Comparison of ENCODE assay signal across 33 mouse cellular contexts in the genomic region with DNA sequence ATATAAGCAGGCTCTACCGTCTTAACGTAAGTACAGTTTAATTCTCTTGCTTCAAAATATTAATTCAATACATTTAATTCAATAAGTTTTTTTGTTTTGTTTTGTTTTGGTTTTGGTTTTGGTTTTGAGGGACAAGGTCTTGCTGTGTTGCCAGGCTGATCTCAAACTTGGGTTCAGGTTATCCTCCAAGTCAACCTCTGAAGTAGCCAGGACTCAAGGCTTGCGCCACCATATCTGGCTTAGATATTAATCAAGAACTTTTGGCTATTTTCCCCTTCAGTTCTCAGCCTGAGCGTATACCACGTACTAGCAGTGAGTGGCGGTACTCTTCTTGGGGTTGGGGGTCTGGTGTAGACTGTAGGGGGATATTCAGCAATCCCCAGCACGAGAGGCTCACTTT. TPM values are rescaled to one million over a fixed set of nuclear protein-coding genes. Genes with fewer than 3 reads are reported as not detected.
"Had no signal": no experiment of that assay in that cellular context is flagged by ENCODE, and none has a peak within 500 bp of the region (broad histone marks: within the 10 kb centered on the region; RNA-seq: fewer than 3 reads in every experiment).

No protein-coding gene starts in this region.

- H3K27ac ChIP-seq: embryonic facial prominence, embryonic 10.5 days; embryonic facial prominence, embryonic 12.5 days; embryonic facial prominence, embryonic 13.5 days; embryonic facial prominence, embryonic 15.5 days; forebrain, embryonic 10.5 days; forebrain, embryonic 12.5 days; forebrain, embryonic 13.5 days; forebrain, embryonic 15.5 days; gastrocnemius, adult 2 months had no signal

- H3K36me3 ChIP-seq: embryonic facial prominence, embryonic 10.5 days; embryonic facial prominence, embryonic 12.5 days; embryonic facial prominence, embryonic 13.5 days; embryonic facial prominence, embryonic 15.5 days; forebrain, embryonic 10.5 days; forebrain, embryonic 12.5 days; forebrain, embryonic 15.5 days had no signal

- ATAC-seq: forebrain, embryonic 13.5 days; forebrain, embryonic 14.5 days; forebrain, embryonic 15.5 days; forebrain, embryonic 16.5 days; forebrain, postnatal 0 days had no signal

- H3K9me3 ChIP-seq: embryonic facial prominence, embryonic 10.5 days; embryonic facial prominence, embryonic 12.5 days; embryonic facial prominence, embryonic 13.5 days; embryonic facial prominence, embryonic 15.5 days; forebrain, embryonic 10.5 days; forebrain, embryonic 12.5 days; forebrain, embryonic 13.5 days; forebrain, embryonic 15.5 days had no signal

- H3K9ac ChIP-seq: embryonic facial prominence, embryonic 12.5 days; embryonic facial prominence, embryonic 13.5 days; embryonic facial prominence, embryonic 15.5 days; forebrain, embryonic 12.5 days; forebrain, embryonic 13.5 days; forebrain, embryonic 15.5 days; forebrain, postnatal 0 days had no signal

- H3K4me3 ChIP-seq: embryonic facial prominence, embryonic 10.5 days; embryonic facial prominence, embryonic 12.5 days; embryonic facial prominence, embryonic 13.5 days; embryonic facial prominence, embryonic 15.5 days; erythroblast, embryonic 14.5 days; forebrain, embryonic 10.5 days; forebrain, embryonic 12.5 days; forebrain, embryonic 13.5 days; forebrain, embryonic 15.5 days; gastrocnemius, adult 2 months had no signal

- H3K27me3 ChIP-seq: embryonic facial prominence, embryonic 12.5 days; embryonic facial prominence, embryonic 13.5 days; embryonic facial prominence, embryonic 15.5 days; forebrain, embryonic 12.5 days; forebrain, embryonic 13.5 days; forebrain, embryonic 15.5 days had no signal

- DNase-seq: cerebellum, adult 18-20 months; cerebellum, adult 2 months; cerebellum, adult 8-10 months; cerebellum, adult 9-10 months; cerebellum, adult 9-11 months; cerebellum, postnatal 10 days; cerebellum, postnatal 14 days; cerebellum, postnatal 25 days; cerebellum, postnatal 36 days; embryo, embryonic 11 days; forebrain, postnatal 0 days; gastrocnemius, adult 2 months; gastrocnemius, postnatal 10 days; gastrocnemius, postnatal 25 days; gastrocnemius, postnatal 36 days; heart, adult 11 months; heart, adult 18-20 months had no signal

- H3K4me2 ChIP-seq: embryonic facial prominence, embryonic 12.5 days; embryonic facial prominence, embryonic 13.5 days; embryonic facial prominence, embryonic 15.5 days; forebrain, embryonic 12.5 days; forebrain, embryonic 13.5 days; forebrain, embryonic 15.5 days had no signal

- H3K4me1 ChIP-seq: embryonic facial prominence, embryonic 10.5 days; embryonic facial prominence, embryonic 12.5 days; embryonic facial prominence, embryonic 13.5 days; embryonic facial prominence, embryonic 15.5 days; forebrain, embryonic 10.5 days; forebrain, embryonic 13.5 days; forebrain, embryonic 15.5 days had no signal

RNA-seq across cellular contexts. Expression of gene Slc13a4, which starts 5.3 kb away (rescaled TPM):
- total RNA-seq: common myeloid progenitor, adult 5-6 weeks; gastrocnemius, adult 8-10 months; granulocyte monocyte progenitor cell, adult 5-6 weeks had no signal
- polyA plus RNA-seq: erythroblast, embryonic 14.5 days had no signal

RNA-seq across cellular contexts. Expression of gene Fam180a, which starts 23.4 kb away (rescaled TPM):
- total RNA-seq: common myeloid progenitor, adult 5-6 weeks; granulocyte monocyte progenitor cell, adult 5-6 weeks had no signal
- polyA plus RNA-seq: embryonic facial prominence, embryonic 10.5 days; embryonic facial prominence, embryonic 11.5 days; embryonic facial prominence, embryonic 12.5 days; erythroblast, embryonic 14.5 days; forebrain, embryonic 10.5 days; forebrain, embryonic 11.5 days; forebrain, embryonic 12.5 days; forebrain, embryonic 13.5 days had no signal
